Mouse (Mus musculus) layer of hippocampus, postnatal 10 days (tissue): ENCODE measurements at regions not wholly inside any gene's neighbourhood (a gene's known extent, or its start where the extent isn't known, plus 50 kb on each side); places are given as distances from the start of the nearest gene placed in this dataset.

ENCODE experiments used
- DNase-seq, 2 experiments: peaks; one replicate each; pipeline ENCODE4 v3.0.0; 2021; ENCODE audit warnings: low spot score in 2 of 2

- no peak for DNase-seq
Observed at GRCm38 (mm10) chr8:79828763-79829542, 117.3 kb downstream of the Anapc10 start.

- no peak for DNase-seq
Observed at GRCm38 (mm10) chr8:79829543-79829890, 117.9 kb downstream of the Anapc10 start.

GRCm38 (mm10) chr8:79829941-79830633 lies 118.5 kb downstream of the Anapc10 start:
- DNase-seq = no peak

- no peak for DNase-seq
Observed at GRCm38 (mm10) chr8:79838961-79839360, 127.3 kb downstream of the Anapc10 start.

DNA sequence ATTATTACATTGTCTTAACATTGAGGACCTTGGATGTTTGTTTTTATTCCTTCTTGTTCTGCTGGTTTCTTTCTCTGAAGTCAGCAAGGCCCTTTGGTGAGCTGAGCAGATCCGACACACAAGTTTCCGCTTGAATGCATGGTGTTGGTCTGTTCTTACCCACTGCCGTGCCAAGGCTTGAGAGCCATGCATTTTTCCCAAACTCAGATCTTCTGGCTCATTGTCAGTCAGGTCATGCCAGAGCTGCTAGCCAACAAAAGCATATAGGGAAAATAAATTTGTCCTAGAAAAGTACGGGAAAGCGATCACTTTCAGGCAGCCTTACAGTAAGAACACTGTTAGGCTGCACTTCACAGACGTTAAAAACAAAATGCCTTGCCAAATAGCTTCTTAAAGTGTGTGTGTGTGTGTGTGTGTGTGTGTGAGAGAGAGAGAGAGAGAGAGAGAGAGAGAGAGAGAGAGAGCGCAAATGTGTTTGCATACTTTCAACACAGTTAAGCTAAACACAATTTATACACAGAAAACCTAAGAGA lies 138.4 kb downstream of the Anapc10 start:
- DNase-seq = no peak

DNA sequence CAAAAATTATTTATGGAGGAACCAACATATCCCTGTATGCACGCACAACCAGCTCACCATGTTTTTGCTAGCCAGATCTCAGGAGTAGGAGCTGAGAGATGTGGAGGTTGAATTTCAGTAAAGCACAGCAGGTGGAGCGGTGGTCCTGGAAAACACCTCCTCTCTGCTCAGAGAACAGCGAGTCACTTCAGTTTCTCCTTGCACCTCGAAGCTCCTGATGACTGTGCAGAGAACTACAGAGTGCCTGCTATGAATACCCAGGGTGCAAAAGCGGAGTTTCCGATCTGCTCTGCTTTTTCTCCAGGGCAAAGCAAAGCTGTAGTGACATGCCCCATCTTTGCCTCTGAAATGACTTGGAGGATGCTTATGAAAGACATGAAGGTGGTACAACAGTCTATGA lies 138.9 kb downstream of the Anapc10 start:
- DNase-seq = no peak

GRCm38 (mm10) chr8:79872416-79873077 lies 160.9 kb downstream of the Anapc10 start:
- DNase-seq = no peak

DNA sequence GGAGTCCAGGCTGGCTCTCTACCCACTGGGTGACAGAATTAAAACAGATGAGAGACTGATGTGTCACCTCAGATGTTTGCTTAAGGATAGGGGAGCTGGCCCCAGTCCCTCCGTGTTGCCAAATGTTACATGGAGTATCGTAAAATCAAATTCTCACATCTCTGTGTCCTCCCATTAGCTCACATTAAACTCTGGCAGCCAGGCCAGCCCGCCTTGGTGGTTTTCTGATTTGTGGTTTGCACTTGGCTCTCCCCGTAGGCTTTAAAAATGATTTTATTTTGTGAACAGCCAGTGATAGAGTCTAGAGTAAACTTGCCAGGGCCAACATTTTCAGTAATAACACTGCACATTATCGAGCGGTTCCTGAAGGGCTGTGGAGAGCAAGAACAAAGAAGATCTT lies 149.8 kb downstream of the Hhip start:
- DNase-seq = peak in 1 of 2 experiments; percentile 11
